ENCODE assay signal across 16 mouse cellular contexts in the genomic region with DNA sequence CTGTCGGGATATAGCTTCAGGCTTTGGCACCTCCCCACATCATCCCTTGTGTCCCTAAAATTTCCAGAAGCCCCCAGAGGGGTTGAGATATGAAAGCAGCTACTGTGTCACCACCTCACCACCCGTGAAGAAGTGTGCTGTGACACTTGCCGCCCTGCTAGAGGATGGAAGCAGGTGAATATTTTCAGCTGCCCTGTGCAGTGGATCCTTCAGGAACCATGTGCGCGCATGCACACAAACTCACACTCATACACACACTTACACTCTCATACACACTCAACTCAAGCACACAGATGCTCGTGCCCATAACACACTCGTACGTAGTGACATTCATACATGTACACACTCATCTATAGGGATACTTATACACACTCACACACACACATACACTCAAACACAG.
"Had no signal": no experiment of that assay in that cellular context is flagged by ENCODE, and none has a peak within 500 bp of the region (broad histone marks: within the 10 kb centered on the region; RNA-seq: fewer than 3 reads in every experiment).

No protein-coding gene starts in this region.

- H3K36me3 ChIP-seq: neural tube, embryonic 13.5 days; neural tube, embryonic 15.5 days; stomach, embryonic 15.5 days had no signal

- DNase-seq: retina, postnatal 1 day; right cerebral cortex, adult 18-20 months; right cerebral cortex, postnatal 14 days; right cerebral cortex, postnatal 25 days; right cerebral cortex, postnatal 4 days; spleen, adult 18-20 months; thymus, adult 18-20 months; thymus, adult 2 months; thymus, postnatal 14 days; thymus, postnatal 25 days; thymus, postnatal 36 days; thymus, postnatal 4 days had no signal

- H3K4me2 ChIP-seq: neural tube, embryonic 13.5 days; neural tube, embryonic 15.5 days; stomach, embryonic 15.5 days had no signal

- H3K27ac ChIP-seq: neural tube, embryonic 13.5 days; neural tube, embryonic 15.5 days; stomach, embryonic 15.5 days; stomach, postnatal 0 days had no signal

- H3K9me3 ChIP-seq: neural tube, embryonic 13.5 days; neural tube, embryonic 15.5 days; stomach, embryonic 15.5 days had no signal

- H3K27me3 ChIP-seq: neural tube, embryonic 13.5 days; neural tube, embryonic 15.5 days; stomach, embryonic 15.5 days had no signal

- H3K4me3 ChIP-seq: neural tube, embryonic 13.5 days; neural tube, embryonic 15.5 days; stomach, embryonic 15.5 days had no signal

- H3K9ac ChIP-seq: neural tube, embryonic 13.5 days; neural tube, embryonic 15.5 days; stomach, embryonic 15.5 days had no signal
